Mouse (Mus musculus): ENCODE data around the gene Rabl3.

Gene Rabl3

GRCm38 (mm10) chr16:37598463-37598862 lies 58.8 kb downstream of the Rabl3 start:
- no peak for DNase-seq (ENCODE audit: low spot score)

DNA sequence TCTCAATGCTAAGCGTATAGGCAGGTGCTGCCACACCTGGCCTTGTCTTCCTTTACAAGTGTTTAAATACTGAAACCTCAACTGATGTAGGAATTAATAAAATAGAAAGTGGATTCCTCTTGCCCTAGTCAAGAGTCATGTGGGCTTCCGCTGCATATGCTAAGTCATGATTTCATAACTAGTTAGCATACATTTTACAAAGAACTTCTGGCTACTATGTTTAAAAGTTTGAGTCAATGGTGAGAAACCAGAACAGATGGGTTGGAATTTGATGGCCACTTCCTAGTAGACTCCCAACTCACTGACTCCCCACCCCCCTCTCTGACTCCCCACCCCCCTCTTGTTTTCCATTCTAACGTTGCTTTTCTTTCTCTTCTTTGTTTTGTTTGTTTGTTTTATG lies 59.6 kb downstream of the Rabl3 start:
- DNase-seq (ENCODE audit: low spot score), result no peak

DNA sequence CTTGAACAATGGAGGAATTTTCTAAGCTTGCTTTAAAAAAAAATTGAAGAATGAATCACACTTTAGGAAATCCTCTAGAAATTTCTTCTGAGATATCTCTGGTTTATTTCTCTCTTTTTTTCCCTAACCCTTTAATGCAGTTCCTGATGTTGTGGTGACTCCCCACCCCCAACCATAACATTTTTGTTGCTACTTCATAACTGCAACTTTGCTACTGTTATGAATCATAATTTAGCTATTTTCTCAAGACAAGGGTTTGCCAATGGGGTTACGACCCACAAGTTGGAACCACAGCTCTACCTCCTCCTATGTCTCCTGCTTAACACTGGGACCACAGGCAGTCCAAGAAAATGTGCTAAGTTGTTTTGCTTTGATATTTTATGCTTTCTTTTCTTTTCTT lies 63.7 kb downstream of the Rabl3 start:
- no peak for DNase-seq (ENCODE audit: low spot score)

GRCm38 (mm10) chr16:37604243-37604642 lies 64.6 kb downstream of the Rabl3 start:
- no peak for DNase-seq (ENCODE audit: low spot score)

DNA sequence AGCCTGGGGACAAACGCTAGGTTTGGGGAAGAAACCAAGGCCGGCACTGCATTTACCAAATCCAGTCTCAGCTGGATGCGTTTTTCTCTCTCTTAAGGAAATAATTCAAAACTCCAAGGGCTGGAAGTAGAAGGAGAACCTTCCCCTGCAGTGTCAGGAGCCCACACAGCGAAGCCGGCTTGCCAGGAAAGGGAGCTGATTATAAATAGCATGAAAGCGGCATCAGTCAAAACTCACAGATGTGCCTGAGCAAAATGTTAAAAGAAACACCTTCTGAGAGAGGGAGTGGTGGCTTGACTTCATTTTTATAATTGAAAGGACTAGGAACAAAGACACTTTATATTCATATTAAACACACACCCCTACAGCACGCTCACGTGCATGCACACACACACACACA lies 70.6 kb downstream of the Rabl3 start:
- DNase-seq (ENCODE audit: low spot score), result no peak

DNA sequence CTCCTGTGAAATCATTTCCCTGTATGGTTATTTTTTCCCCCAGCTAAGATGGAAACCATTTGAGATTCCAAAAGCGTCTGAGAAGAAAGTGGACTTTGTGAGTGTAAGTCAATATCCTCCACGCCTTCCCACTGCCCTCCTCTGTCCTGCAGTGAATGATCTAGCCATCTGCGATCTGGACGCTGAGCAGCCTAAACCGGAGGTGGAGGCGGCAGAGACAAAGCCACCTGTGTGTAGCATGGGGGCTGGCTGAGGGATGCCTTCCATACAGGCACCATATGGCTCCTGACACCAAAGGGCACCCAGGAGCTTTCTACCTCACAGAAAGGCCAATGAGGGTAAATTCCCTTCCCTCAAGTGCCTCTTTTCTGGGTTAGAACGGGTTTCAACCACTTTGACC lies 71.4 kb downstream of the Rabl3 start:
- DNase-seq (ENCODE audit: low spot score), result no peak

GRCm38 (mm10) chr16:37612013-37612412 lies 72.3 kb downstream of the Rabl3 start:
- DNase-seq (ENCODE audit: low spot score), result no peak

DNA sequence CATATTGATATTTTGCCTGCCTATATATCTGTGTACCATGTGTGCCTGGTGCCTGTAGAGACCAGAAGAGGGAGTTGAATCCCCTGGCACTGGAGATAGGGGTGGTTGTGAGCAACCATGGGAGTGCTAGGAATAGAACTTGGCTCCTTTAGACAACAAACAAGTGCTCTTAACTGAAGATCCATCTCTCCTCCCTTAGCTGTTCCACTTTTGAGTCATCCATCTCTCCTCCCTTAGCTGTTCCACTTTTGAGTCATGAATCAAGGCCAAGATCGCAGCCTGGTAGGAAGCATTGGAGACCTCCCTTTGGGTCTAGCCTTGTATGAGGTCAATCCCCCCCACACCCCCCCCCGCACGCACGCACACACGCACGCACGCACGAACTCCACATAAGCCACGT lies 74.9 kb downstream of the Rabl3 start:
- DNase-seq (ENCODE audit: low spot score), result no peak

DNA sequence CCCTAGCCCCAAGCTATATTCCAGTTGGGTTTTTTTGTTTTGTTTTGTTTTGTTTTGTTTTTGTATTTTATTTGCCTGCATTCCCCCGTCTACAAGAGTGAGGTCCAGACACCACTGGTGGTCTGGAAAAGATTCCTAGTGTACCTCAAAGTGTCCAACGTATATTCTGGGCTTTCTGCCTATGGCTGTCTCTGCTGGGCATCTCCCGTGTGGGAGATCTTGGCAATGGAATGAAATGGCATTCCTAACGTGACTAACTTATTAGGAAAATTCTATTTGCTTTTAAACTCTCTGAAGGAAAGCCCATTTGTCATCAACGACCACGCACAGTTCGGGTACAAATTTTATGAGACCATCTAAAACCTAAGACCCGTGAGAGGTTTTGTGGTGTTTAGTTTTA lies 75.7 kb downstream of the Rabl3 start:
- DNase-seq (ENCODE audit: low spot score), result no peak

- DNase-seq (ENCODE audit: low spot score), result no peak
Observed at GRCm38 (mm10) chr16:37616104-37616503, 76.4 kb downstream of the Rabl3 start.

DNA sequence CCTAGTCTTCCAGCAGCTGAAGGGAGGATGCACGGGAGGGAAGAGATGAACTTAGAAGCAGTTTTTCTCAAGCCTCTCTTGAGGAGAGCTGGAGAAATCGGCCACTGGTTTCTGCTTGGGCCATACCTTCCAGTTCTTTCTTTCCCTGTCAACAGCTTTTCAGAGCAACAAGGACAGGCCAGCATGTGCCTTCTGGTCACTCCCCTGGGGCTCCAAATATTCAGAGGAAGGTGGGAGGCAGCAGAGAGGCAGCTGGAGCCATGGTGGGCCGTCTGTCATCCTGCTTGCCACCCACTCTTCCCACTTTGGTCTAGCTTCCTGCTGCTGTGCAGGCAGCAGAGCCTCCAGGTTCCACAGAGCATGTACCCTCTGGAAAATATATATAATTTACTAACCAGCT lies 78.0 kb downstream of the Rabl3 start:
- peak; percentile 25 for DNase-seq (ENCODE audit: low spot score)

All from embryo, embryonic 10.5 days (tissue).